Mouse (Mus musculus) bone marrow macrophage, adult 2 months (primary cell): ENCODE measurements around the gene Ak5. TPM values are rescaled to one million over a fixed set of nuclear protein-coding genes. Genes with fewer than 3 reads are reported as not detected.
A peak's percentile ranks its signal among the peaks of the same experiment; 100 is the strongest.

Source experiments
- H3K27ac ChIP-seq: 2 replicates; pipeline ENCODE4 v1.5.1; 2012; ENCODE audit warnings: low read depth, low read length; ENCODE audit not compliant: insufficient read depth
- H3K4me1 ChIP-seq: 2 replicates; pipeline ENCODE4 v1.6.1; 2012; ENCODE audit warnings: low read length; ENCODE audit not compliant: control insufficient read depth, insufficient read depth
- H3K4me3 ChIP-seq: 2 replicates; pipeline ENCODE4 v1.5.1; 2012; ENCODE audit warnings: mild to moderate bottlenecking, low read length, moderate library complexity; ENCODE audit not compliant: insufficient read depth
- CTCF ChIP-seq: IDR thresholded peaks from 2 replicates; pipeline ENCODE4 v1.5.1; 2012; ENCODE audit warnings: low read depth, mild to moderate bottlenecking, low read length, moderate library complexity
- POLR2A ChIP-seq: IDR thresholded peaks from 2 replicates; pipeline ENCODE4 v1.6.1; 2012; ENCODE audit warnings: mild to moderate bottlenecking, low read depth, low read length, borderline replicate concordance
- polyA plus RNA-seq: library from polyadenylated mRNA; stranded (reverse); fragments of >200 nt; gene quantifications from 2 replicates; pipeline ENCODE4 v1.2.4, GENCODE M21; 2012; ENCODE audit not compliant: missing spikeins, insufficient read depth, insufficient read length

Gene Ak5
- polyA plus RNA-seq, 1 experiment, result not detected

DNA sequence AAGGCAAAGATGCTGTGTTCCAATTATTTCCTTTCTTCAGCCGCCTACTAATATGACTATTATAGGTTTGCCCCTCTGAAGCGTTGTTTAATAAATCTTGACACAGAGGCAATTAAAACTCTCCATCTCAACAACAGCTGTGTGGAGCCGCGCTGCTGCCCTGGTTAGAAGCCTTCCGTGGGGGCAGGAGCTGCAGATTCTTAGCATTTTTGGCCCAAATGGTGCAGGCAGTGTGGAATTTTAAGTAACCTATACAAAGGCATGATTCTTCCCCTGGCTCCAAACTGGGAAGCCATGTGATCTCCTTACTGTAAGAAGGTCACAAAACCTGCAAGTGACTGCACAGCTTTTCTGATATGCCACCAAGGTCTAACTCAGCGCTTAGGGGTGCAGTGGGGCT is 184.0 kb downstream of the Ak5 start:
- Histone ChIP-seq H3K27ac (no peak overlapping the region), H3K4me1 (no peaks in the 10 kb centered on the region), H3K4me3 (no peak overlapping the region)
- no peak for TF ChIP-seq CTCF
- TF ChIP-seq POLR2A, result no peak

DNA sequence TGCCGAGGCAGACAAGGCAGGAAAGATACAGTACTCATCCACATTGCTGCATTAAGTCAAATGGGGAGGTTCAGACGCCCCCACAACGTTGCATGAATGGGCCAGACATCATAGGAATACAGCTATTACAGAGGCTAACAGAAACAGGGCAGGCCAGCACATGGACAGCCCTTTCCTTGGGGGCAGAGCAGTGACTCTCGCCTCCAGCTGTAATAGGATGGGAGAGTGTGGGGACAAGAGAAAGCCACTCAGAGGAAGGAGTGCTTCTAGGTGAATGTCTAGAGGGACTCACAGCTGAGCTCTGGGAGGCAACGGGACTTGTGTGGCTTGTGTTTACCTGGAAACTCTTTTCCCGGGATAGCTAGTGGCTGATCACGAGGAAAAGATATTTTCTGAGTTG is 184.4 kb downstream of the Ak5 start:
- no peak overlapping the region for H3K27ac ChIP-seq
- H3K4me3 ChIP-seq, result no peak overlapping the region
- TF ChIP-seq CTCF (no peak), POLR2A (no peak)

DNA sequence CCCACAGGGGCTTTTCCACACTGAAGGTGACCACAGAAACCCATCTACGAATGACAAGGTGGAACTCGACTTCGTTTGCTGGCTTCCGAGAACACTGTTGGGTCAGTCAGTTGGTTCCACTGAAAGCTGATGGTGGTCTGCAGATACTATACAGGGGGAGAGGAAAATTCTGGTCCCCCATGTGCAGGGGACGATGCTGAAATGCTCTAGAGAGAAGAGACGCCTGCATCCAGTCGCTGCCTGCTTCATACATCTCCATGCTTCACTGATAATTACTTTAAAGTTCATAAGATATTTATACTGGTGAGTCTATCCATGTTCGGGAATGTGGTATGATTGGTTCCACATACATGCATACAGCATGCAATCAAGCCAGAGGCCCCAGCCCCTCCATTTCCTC is 186.0 kb downstream of the Ak5 start:
- H3K4me1 ChIP-seq, result peaks cover 3% of the 10 kb centered on the region
- TF ChIP-seq POLR2A (no peak), CTCF (no peak)
- H3K27ac ChIP-seq, result no peak overlapping the region
- no peak overlapping the region for H3K4me3 ChIP-seq

More for the DNA sequence above, 184.4 kb downstream of the Ak5 start:
- H3K4me1 ChIP-seq, result no peaks in the 10 kb centered on the region

DNA sequence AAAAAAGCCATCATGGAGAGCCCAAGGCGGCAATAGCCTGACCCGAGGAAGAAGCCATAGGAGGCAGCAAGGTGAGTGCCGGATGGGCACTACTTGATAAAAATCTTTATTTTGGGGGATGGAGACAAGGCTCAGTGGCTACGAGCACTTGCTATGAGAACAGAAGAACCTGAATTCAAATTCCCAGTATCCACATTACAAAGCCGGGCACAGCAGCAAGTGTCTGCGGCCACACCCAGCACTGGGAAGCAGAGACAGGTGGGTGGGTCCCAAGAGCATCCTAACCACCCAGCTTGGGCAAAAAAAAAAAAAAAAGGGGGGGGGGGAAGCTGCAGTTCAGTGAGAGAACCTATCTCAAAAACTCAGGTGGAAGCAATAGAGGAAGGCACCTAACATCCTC is 187.8 kb downstream of the Ak5 start:
- peaks cover 7% of the 10 kb centered on the region for H3K4me1 ChIP-seq
- H3K27ac ChIP-seq, result no peak overlapping the region
- no peak for TF ChIP-seq CTCF
- no peak overlapping the region for H3K4me3 ChIP-seq

DNA sequence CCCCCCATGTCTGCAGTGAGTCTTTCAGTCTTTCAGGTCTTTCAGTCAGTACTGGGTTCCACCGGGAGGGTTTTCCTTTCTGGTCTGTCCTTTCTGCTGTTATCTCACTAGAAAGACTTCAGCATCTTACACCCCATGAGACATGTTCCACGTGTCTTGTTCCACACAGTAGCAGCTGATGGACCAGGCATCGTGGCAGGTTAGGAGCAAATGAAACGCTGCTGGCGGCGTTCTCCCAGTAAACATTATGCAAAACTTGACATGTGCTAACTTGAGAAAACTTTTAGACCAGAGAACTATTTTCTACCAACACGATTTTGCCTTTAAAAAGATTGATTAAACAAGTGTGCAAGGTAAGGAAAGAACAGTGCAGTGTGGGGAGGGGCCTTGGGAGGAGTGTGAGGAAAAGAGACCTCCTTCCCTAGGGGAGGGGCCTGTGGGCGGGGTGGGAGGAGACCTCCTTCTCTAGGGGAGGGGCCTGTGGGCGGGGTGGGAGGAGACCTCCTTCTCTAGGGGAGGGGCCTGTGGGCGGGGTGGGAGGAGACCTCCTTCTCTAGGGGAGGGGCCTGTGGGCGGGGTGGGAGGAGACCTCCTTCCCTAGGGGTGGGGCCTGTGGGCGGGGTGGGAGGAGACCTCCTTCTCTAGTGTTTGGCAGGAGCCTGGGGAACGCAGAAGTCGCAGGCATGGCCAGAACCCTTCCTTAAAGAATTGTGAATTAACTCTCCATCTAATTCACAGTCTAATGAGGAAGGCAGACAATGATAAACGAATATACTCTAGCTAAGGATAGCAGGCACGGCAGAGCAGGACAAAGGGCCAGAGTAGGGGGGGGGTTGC is 189.3 kb downstream of the Ak5 start:
- no peak for TF ChIP-seq CTCF
- TF ChIP-seq POLR2A, result no peak
- H3K4me3 ChIP-seq, result peak overlapping the region; percentile 62
- peaks cover 9% of the 10 kb centered on the region for H3K4me1 ChIP-seq
- peak overlapping the region; percentile 86 for H3K27ac ChIP-seq

DNA sequence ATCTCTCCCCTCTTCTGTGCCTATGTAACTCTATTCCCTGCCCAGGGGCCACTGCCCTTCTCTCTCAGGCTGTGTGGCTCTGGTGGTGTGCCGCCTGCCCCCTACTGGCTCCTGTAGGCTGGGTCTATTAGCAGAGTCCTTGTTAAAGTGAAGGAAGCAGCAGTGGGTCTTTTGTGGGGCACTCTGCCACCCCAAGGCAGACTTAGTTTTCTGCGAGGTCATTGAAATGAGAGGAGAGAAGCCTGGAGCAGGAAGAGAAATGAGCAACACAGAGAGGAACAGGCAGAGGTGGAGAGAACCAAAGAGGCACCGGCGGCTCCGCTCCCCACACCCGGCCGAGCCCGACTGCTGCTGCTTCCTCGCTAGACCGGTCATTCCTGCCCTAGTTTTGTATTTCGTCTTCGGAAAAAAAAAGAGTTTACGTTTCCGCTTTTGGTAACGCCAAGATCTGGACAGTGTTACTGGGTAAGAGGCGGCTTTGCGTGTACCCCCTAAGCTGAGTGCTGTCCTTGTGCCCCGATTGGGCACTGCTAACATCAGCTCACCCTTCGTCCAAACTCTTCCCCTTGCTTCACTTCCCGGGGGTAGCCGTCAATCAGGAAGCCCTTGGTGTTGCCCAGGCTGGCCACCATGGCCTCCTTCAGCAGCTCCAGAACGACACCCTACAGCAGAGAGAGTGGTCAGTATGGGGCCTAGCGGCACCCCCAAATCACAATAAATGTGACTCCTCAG is 190.2 kb downstream of the Ak5 start:
- peaks cover 9% of the 10 kb centered on the region for H3K4me1 ChIP-seq
- TF ChIP-seq POLR2A, result peak; percentile 36; the same call in 1 of the 2 replicates
- TF ChIP-seq CTCF, result peak; percentile 64

DNA sequence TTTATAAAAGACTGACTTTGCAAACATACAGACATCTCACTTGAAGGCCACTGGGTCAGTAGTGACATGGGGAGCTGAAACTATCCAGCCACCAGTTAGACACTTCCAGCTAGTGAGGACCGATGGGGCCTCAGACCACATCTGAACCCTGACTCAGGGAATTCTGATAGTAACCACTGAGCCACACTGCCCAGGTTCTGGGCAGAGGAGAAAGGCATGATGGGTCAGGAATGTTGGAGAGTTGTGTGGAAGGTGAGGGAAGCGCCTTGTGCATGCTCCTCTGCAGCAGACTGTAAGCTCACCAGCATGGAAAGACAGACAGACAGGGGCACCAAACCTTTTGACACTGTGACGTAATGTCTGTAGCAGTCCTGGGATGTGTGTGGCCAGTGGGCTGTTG is 192.3 kb downstream of the Ak5 start:
- H3K4me1 ChIP-seq, result peaks cover 9% of the 10 kb centered on the region
- TF ChIP-seq CTCF (no peak), POLR2A (no peak)
- no peak overlapping the region for H3K4me3 ChIP-seq
- no peak overlapping the region for H3K27ac ChIP-seq

More for the DNA sequence above, 190.2 kb downstream of the Ak5 start:
- Histone ChIP-seq H3K27ac (peak overlapping the region; percentile 86), H3K4me3 (peak overlapping the region; percentile 62)

DNA sequence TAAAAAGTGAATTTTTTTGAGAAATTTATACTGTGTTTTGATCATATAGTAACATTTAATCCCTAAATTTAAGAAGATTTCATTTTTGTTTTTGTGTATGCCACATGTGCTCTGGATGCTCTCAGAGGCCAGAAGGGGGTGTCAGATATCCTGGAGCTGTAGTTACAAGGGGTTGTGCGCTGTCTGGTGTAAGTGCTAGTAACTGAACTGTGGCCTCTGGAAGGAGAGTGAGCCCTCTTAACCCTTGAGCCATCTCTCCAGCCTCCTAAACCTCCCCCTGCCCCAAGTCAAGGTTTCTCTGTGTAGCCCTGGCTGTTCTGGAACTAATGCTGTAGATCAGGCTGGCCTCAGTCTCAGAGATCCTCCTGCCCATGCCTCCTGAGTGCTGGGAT is 192.9 kb downstream of the Ak5 start:
- no peak overlapping the region for H3K4me3 ChIP-seq
- peaks cover 9% of the 10 kb centered on the region for H3K4me1 ChIP-seq
- no peak for TF ChIP-seq CTCF
- no peak for TF ChIP-seq POLR2A
- H3K27ac ChIP-seq, result no peak overlapping the region

DNA sequence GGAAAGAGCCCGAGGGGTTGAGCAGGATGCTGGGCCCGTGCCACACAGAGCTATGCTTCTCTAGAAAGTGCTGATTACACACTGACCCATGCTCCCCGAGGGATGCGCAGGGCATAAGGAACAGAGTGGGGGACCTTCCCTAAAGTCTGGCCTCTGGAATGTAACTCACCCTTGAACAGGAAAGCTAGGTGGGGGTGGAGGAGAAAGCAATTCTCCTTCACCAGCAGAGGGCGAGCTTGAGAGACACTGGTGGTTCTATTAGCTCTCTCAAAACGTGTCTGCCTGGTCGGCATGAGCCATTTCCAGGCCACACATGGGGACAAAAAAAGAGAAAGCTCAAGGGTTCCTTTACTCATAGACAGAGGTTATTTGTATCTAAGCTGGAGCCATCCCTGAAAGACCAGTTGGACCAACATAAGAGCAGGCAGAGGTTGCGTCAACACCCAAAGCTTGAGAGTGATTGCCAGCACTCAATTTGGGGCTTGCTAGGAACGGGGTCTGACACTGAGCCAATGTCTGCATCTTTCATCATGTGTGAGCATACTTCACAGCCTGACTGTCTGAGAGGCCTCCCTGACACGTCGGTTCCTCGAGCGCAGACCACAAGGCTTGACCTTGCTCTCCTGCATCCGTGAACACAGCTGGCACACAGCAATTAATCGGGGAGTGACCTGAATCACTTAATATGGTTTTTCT is 193.4 kb downstream of the Ak5 start:
- TF ChIP-seq CTCF (peak; percentile 51; the same call in 1 of the 2 replicates), POLR2A (no peak)
- Histone ChIP-seq H3K27ac (no peak overlapping the region), H3K4me1 (peaks cover 9% of the 10 kb centered on the region), H3K4me3 (no peak overlapping the region)

DNA sequence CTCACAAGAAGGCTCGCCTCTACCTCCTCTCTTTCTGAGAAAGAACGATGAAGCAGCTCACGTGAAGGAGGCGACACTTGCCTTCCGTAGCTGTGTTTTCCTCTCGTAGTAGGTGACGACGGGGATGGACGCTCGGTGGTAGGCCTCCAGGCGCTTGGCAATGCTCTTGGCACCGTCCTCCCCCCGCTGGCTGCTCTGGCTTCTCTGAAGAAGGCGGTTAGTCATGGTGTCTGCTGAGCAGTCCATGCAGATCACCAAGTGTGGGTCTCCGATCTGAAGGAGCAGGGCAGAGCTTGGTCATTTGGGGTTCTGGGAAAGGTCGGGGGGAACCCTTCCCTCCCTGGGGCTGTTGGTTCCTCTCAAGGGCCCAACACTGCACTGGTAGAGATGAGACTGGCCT is 195.5 kb downstream of the Ak5 start:
- Histone ChIP-seq H3K4me1 (peaks cover 15% of the 10 kb centered on the region), H3K27ac (no peak overlapping the region)
- TF ChIP-seq POLR2A, result no peak
- TF ChIP-seq CTCF, result no peak

More for the DNA sequence above, 195.5 kb downstream of the Ak5 start:
- no peak overlapping the region for H3K4me3 ChIP-seq
